Mouse (Mus musculus) urinary bladder, postnatal 10 days (tissue): ENCODE data around the gene Fbxl5.

ENCODE experiments used
- DNase-seq: peaks from one replicate; pipeline ENCODE4 v3.0.0; 2022; ENCODE audit warnings: low spot score

Fbxl5 gene

DNA sequence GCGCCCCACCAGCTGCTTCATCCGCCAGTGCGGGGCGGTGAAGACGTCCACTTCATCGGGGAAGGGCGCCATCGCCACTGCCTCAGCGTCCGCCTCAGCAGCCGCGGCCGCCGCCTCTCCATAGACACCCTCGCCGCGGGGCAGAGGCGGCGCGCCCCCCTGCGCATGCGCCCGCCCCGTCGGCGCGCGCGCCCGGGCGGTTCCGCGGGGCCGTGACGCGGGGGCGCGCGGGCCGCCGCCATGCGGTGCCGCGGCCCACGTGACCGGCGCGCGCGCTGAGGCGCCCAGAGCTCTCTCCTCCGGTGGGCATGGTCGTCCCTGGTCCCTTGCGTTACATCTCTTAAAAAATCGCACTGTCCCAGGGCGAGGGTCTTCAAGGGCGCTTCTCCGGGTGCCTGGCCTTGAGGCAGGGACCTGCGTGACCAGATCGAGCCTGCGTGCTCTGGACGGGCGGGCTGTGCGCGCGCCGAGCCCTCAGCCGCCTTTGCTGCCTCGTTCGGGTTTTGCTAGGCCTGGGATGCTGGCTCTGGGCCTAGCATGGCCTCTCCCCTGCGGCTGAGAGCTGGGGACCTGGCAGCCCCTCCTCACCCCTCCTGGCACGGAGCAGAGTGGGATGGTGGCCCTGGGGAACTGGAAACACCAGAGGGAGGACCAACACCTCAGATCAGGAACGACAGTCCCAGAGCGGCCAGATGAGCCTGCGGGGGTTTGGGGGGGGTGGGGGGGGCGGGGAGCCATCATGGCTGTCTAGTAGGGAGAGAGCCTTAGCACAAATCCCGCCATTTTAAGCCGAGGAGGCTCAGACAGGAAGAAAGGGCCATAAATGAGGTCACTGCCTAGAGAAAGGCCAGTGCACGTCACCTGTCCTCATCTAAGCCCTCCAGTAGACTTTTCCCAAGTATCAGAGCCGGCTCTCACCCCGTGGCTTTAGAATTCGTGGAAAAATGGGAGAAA lies 39.2 kb downstream of the Fbxl5 start:
- peak; percentile 27 for DNase-seq

DNA sequence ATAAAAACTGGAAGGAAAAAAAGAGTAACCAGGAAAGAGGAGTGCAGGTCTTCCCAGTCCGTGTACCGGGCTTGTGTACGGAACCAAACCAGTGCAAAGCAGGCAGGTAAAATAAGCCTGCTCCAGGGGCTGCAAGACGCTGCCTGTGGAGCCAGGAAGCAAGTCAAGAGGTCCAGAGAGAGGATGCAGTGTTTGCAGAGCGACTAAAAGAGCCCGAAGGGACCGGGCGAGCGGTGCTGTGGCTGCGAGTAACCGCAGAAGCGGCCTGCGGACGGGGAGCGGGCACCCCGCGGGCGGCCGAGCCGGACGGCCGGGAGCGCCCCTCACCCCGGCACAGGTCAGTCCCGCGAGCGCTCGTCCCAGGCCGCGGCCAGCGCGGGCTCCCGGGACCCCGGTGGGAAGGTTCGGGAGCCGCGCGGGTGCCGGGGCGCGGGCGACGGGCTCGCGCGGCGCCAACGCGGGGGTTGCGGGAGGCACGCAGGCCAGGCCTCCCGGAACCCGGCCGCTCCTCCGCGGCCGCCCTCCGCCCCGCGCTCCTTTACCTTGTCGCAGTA lies 39.9 kb downstream of the Fbxl5 start:
- no peak for DNase-seq

DNA sequence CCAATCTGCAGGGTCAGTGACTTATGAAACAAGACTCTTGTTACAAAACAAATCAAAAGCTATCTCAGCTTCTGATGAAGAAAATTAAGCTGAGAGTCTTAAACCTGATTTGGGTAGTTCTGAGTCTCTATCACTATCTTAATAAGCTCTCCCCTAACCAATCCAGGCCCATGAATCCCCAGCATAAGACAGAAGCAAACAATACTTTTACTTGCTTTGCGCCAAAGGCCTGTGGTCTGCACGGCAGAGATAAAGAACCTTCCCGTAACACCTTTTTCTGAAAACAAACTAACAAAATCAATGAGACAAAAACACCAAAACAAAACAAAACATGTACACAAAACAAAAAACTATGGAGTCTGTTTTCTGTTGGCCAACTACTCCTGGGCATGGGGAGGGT lies 42.9 kb downstream of the Fbxl5 start:
- no peak for DNase-seq

DNA sequence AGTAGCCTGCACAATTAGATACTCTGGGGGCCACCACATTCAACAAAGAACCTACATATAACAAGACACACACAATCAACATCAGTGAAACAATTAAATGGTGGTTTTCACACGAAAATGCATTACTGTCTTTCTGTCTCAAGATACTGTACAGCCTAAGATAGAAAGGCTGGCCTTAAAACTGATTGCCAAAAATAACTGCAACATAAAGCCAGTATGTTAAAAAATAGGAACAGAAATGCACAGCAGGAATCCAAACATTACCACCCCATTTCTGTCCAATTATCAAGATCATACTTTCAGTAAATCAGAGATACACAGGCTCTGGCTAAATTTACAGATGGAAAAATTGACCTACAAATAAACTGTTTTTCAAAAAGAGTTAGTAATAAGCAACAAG lies 44.4 kb downstream of the Fbxl5 start:
- no peak for DNase-seq

DNA sequence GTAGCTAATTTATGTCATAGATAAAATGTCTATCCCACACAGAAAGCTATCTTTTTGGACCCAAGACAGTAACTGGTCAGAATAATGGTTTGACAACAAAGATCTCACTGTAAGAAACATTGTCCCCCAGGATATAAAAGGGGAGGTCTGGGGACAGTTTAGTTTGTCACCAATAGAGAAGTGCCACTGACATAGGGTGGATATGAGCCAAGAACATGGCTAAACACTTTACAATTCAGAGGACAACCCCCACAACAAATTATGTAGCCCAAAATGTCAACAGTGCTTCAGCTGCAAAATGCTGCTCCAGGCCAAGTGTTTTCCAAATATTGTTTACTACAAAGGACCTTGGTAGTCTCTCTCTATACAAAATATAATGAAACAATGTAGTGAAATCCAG lies 45.0 kb downstream of the Fbxl5 start:
- DNase-seq: no peak

DNA sequence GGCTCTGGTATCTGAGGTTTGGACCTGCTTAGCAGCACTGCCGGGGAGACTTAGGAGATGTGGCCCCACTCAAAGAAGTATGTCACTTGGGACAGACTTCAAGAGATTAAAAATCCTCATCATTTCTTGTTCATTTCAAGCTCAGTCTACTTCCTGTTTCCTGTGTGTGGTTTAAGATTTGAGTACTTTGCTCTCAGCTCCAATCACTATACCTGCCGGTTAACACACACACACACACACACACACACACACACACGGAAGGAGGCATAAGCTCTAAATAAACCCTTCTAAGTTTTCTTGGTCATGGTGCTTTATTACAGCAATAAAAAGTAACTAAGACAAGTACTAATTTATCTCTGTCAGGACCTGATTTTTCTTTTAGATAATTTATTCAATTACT lies 49.9 kb downstream of the Fbxl5 start:
- DNase-seq: no peak

DNA sequence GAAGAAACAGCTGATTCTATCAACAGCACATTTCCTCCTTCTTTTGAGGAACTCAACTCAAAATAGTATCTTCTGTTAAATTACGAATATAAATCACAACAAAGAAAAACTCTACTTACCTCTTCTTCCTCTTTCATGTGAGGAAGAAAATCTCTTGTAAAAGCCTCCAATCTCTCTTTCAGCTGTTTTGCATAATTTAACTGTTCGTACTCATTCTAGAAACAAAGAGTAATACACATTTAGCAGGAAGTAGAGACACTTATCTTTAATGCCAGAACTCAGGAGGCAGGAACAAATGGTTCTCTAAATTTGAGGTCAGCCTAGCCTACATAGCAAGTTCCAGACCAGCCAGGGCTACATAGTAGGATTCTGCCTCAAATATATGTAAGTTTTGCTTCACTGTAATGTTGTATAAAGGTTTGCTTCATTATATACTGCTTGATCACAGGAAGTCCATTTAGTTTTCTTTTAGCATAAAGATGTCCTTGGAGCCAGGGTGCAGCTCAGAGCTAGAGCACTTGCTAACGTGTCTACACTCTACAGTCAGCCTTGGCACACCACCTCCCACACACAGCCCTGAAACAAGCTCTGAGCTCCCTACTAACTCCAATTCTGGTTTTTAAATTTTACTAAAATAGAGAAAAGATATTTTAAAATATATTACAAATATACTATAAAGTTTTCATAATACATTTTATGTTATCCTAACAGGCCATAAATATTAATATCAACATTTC lies 50.7 kb downstream of the Fbxl5 start:
- DNase-seq: no peak

DNA sequence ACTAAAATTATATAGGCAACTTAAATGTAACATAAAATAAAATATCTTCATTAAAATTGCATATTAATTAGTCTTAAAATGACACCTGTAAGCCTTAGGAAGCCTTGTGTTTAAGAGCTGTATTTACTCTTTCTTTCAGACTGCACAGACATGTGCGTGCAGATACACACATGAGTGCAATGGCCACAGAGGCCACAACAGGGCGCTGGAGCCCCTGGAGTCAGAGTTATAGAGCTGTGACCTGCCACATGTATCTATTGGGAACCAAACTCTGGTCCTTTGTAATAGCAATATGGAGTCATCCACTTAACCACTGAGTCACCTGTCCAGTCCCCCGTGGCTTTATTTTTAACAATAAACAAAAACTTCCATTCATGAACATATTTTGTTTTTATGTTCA lies 72.3 kb downstream of the Fbxl5 start:
- no peak for DNase-seq

DNA sequence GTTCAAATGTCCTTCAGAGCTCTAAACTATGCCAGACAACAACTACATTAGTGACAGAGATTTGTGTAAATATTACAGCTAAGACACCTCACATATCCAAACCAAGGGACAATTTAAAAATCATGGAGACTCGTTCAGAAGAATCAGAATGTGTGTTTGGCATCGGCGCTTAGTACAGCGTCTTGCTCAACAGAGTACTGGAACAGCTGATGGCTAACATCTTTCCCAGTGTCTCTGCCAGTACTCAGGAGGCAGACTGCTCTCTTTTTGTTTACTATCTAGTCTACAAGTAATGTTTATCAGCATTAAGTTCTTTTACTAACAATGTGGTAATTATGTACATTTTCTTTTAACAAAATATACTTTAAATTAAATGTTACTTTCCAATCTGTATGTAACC lies 73.4 kb downstream of the Fbxl5 start:
- DNase-seq: no peak

DNA sequence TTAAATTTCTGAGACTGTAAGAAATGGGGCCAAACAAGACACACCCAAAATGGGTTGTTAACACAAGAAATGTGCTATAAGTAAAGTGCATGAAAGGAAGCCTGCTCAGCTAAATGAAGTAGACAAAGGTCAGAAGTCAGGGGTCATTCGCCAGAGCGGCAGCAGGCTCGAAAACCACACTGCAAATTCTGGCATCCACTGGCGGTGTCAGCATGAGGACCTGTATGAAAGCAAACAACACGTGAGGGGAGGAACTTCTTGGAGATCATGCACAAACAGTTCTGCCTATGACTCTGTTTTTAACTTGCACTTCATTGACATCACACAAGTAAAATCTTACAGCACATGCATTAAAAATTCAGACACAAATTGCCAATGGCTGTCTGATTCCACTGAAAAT lies 76.3 kb downstream of the Fbxl5 start:
- no peak for DNase-seq

DNA sequence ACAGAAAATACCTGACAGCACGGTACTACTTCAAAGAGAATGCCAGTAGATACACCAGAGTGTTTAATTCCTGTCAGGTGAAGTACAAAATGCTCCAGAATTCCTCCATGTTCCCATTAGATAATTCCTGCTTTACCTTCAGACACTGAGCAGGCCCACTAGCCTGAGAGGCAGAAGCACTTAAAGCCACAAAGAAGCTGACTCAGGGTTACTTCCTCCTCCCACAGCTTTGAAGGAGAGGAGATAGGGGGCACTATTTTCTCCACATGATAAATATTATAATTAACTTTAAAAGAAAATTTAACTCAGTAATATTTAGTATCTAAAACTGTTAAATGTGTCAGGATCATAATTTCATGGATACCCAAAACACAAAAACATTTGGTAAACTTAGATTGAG lies 77.3 kb downstream of the Fbxl5 start:
- DNase-seq: no peak

DNA sequence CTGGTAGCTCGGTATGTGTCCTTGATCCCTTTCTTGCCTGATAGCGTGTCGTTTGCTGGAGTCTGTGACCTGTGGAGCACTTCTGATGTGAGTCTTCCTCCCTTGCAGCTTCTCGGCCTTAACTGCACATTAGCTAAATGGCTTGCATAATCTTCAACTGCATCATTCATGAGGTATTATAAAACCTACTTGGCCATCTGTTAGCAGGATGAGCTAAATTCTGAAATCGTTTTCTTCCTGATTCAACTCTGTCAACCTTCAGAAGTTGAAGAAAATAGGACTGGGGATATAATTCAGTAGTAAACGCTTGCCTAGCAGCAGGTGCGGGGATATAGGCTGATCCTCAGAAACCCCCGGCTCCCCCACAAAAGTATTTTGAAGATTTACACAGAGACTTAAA lies 89.1 kb downstream of the Fbxl5 start:
- no peak for DNase-seq

DNA sequence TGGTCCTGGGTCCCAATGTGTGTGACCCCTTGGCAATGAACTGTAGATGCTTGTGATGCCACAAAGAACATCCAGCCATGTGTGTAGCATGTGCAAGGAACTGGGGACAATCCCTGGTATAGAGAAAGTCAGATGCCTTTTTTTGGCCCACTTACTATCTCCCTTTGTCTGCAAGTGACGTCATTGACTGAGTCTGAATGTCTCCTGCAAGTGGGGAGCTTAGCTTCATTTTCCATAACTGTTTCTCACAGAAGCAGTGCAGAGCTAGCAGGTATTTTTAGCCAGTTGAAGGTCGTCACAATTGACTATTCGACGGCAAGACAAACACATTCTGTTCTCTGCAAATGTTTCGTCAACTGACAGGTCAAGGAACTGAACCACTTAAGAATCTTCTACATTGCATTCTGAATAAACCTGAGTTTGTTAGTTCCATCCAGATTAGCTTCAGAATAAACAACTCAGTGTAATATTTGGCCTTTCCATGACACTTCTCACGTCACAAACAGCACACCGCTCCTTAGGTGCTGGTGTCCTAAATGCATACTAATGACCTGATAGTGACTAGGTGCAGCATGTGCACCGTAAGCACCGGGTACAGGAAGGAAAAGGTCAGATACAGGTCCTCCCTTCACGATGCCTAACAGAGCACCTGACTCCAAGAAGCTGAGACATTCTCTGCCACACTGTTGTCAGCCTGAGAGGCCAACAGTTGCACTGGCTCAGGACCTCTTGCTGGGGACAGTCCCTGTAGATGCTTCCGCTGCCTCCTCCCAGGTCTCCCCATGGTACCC lies 92.9 kb downstream of the Fbxl5 start:
- no peak for DNase-seq

DNA sequence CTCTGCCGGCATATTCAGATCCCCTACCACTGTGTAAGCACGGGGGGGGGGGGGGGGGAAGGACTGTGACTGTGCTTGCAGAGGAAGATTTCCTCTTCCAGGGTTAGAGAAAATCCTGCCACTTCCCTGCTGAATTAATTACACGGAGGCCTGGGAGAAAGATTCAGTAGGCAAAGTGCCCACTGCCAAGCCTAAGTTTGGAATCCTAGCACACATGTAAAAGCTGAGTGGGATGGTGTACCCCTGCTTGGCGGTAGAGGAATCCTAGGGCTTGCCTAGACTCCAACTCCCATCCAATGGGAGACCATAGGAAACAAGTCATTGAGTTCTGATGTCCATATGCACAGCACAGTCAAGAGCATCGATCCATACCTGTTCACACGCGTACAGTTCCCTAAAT lies 97.6 kb downstream of the Fbxl5 start:
- DNase-seq: no peak

DNA sequence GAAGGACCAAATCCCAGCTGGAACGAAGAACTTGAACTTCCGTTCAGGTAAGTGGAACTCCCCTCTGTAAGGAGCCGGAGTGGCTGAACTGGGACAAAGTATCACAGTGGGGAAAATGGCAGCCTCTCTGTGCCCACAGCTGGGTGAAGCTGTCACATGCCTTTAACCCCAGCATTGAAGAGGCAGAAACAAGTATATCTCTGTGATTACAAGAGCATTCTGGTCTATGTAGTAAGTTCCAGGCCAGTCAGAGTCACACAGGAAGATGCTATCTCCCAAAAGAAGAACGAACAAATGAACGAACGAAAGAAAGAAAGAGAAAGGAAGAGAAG lies 99.0 kb downstream of the Fbxl5 start:
- no peak for DNase-seq

DNA sequence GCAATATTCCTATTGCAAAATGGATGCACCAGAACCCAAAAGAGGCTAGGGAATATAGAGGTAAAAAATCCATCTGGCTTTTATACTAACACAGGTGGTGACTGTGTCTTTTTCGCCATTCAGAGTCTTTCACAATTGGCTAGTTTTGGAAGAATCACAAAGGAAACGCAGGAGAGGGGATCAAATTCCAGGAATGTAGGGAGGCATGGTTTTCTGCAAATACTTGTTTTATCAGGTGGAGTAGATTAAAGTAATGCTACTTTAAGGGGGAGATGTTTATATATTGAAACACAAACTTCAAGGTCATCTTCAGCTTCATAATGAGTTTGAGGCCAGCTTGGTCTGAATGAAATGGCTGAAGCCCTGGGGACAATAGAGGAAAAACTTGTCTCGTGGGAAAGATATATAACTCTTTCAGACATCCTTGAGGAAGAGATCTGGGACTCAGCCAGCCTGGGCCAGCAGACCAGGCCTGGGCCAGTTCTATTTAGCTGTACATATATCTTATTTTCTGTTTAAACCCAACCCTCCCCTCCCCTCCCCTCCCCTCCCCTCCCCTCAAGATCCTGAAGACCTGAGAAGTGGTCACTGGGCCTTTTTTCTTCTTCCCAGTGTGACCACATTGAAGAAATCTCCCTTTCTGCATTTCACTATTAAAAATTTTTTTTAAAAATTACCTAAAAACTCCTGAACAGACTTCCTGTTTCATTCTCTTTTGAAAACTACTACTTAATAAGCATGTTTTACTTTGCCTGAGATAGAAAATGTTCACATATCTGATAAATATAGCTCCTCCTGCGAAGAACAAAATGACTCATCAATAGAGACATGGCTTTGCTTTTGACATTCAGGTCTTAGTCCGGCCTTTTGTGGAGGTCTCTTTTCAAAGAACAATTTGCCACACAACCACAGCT lies 99.6 kb downstream of the Fbxl5 start:
- DNase-seq: no peak

DNA sequence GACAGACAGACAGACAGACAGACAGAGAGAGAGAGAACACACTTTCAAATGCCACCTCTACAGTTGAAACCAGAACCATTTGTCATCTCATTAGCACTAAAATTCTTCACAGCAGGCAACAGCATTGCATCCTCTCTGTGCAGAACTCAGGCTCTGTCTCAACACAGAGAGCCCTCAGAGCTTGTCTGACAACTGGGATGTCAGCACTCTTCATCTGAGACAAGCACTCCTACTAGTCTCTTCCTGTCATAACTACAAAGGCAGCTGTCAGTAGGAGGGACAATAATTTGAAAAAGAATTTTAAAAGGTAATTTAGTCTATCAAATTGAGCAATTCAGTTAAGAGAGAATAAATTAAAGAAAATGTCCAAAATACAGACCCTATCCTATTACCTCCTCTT lies 122.2 kb downstream of the Fbxl5 start:
- DNase-seq: no peak

DNA sequence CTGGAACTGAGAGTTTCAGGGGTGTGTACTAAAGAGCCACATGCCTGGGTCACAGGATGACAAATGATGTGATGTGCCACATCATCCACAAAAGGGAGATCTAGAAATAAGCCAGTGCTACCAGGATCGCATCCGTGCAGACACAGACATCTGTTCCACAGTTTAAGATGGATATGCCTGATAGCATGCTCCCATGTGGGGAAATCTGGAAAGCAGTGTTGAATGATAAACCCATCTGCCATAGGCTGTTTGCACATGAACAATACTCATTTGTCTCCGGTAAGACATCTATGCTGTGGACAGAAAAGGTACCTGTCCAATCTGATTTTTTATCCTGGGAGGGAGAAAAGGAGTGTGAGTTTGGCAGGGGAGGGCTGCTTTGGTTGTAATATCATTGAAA lies 124.3 kb downstream of the Fbxl5 start:
- DNase-seq: no peak
